Mouse (Mus musculus) spleen, postnatal 4 days (tissue): Measurements from ENCODE around the gene Ubr7.
A peak's percentile ranks its signal among the peaks of the same experiment; 100 is the strongest.

ENCODE experiments used
- DNase-seq, 2 experiments: peaks; one replicate each; pipeline ENCODE4 v3.0.0; 2022; ENCODE audit warnings: low spot score in 2 of 2

The Ubr7 gene

DNA sequence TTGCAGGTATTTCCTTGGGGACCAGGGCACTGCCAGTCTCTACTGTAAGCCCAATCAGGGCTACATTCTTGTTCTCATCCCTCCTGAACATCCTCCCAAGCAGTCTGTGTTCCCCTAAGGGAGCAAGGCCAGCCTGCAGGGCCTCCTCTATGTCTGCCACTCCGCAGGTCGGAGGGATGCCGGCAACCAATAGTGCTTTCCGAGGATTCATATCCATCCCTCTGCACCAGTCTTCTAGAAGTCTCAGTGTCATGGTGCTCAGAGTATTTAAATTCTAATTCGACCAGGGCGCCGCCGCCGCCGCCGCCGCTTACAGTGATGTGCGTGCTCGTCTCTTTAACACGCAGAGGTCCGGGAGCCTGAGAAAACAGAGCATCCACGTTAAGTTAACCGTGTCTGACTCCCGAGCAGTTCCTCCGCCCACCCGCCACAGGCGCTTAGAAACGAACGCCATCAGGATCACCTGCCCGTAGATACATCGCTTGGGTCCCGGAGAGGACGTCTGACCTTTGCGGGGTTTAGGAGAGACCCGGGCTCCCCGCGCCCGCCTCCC lies 14.7 kb upstream of the Ubr7 start:
- DNase-seq = no peak

- DNase-seq = peak; percentile 88 to 94
Measured at GRCm38 (mm10) chr12:102743589-102744574, 13.9 kb upstream of the Ubr7 start, which contains the start of the genes Moap1 and Tmem251. TSS of gene Moap1 (minus strand) at chr12:102743661. TSS of gene Tmem251 (plus strand) at chr12:102743762.

- DNase-seq = no peak
Measured at GRCm38 (mm10) chr12:102744839-102745238, 12.9 kb upstream of the Ubr7 start.

DNA sequence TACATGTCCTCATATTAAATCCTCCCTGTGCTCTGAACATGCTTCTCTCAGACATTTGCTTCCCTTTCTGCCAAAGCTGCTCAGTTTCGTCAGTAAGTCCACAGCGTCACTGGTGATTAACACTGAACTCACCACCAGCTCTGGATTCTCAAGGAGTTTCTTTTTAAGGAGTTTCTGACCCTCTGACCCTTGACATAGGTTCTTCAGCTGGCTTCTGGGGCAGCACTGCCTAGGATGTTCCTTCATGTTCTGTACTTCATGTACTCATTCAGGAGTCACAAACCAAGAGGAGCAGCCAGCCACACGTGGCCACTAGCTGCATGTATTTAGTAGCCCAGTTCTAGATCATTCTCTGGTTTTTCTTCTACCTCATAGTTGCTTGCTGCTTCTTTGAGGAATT lies 9.5 kb upstream of the Ubr7 start:
- DNase-seq = no peak

GRCm38 (mm10) chr12:102756304-102756703 lies 1.5 kb upstream of the Ubr7 start:
- DNase-seq = peak; percentile 67 to 78

DNA sequence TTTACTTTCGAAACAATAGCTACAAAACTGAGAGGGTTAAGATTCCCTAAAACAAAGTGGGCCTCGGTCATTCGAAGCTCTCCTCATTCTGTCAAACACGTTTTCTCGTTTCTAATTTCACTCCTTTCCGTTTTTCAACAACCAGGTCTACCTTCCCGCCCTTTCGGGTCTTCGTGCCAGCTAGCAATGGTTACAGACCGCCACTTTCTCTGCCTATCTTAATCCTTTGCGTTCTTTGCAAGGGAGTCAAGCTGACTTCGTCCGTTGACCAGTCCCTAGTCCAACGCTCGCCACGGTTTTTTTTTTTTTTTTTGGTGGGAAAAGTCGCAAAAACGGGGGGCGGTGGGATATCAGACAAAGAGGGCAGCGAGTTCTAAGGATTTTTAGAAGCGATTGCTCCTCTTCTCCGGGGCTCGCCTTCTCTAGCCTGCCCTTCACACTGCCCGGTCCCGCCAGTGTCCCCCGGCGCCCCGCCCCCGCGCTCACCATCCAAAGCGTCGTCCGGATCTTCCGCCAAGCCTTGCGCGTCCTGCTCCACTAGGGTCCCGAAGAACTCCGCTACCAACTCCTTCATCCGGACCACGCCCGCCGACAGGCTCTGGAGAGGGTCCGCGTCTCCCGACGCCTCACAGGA lies 595 bp upstream of the Ubr7 start:
- no peak for DNase-seq

GRCm38 (mm10) chr12:102758403-102758756 lies 613 bp downstream of the Ubr7 start, which contains the start of gene Gm20604:
TSS of gene Gm20604 (minus strand) at chr12:102758672.
- no peak for DNase-seq

DNA sequence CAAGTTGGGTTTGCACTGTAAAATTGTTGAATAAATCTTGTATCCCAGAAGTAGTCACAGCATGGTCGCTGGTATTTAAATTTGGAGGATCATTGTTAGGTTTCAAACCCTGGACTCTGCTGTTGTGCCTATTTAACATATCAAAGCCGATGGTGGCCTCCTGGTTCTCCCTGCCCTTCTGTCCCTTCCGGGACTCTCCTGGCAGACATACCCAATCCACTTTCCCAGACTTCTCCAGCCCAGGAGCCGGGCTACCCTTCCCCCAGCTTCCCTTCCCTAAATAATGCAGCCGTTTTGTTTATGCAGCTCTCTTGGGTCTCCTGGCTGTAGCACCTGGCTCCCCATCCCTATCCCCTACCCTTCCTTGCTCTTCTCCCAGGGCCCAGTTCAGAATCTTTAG lies 1.2 kb downstream of the Ubr7 start:
- DNase-seq = no peak

GRCm38 (mm10) chr12:102761668-102762067 lies 3.9 kb downstream of the Ubr7 start:
- no peak for DNase-seq

DNA sequence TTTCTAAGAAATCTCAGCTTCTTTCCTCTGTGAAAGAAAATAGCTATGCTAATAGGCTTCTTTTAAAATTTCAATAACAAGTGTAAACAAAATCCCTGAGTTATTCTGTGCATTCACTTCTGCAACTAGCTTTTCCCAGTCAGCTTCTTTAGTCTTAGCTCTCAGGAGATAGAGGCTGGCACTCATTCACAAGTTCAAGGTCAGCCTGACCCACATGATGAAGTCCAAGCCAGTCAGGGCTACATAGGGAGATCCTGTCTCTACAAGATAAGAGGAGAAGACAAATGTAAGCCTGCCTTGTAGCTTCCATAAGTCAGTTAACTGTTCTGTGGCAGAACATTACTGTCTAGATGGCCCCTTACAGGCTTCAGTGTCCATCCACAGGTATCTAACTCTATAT lies 5.9 kb downstream of the Ubr7 start:
- no peak for DNase-seq

DNA sequence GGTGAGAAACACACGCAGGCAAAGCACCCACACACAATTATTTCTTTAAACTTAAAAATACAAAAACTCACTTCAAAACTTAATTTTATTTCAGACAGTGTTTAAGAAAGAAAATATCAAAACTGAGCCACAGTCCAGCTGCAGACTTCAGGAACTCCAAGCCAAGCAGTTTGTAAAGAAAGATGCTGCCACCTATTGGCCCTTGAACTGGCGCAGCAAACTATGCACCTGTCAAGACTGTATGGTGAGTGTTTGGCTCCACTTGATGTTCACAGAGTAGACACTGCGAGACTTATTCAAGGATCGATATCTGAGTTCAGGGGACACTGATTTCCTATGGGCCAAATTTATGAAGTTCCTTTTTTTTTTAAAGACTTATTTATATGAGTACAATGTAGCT lies 11.2 kb downstream of the Ubr7 start:
- no peak for DNase-seq

DNA sequence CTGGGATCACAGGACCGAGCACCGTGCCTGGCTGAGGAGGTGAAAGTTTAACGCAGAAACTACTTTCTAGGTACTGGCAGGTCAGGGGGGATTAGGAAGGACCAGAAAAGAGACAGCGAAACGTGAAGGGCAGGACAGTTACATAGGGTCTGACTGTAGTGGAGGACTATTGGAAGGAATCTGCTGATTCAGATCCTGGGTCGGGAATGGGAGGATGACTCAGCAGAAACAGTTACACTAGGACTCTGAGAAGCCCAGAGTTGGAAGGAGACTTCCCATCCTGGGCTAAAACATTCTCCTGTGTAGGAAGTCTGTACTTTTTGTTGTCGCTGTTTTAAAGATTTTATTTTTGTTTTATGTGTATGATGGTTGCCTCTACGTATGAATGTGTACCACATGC lies 13.8 kb downstream of the Ubr7 start:
- no peak for DNase-seq

- no peak for DNase-seq
Measured at GRCm38 (mm10) chr12:102772676-102773075, 14.9 kb downstream of the Ubr7 start.

DNA sequence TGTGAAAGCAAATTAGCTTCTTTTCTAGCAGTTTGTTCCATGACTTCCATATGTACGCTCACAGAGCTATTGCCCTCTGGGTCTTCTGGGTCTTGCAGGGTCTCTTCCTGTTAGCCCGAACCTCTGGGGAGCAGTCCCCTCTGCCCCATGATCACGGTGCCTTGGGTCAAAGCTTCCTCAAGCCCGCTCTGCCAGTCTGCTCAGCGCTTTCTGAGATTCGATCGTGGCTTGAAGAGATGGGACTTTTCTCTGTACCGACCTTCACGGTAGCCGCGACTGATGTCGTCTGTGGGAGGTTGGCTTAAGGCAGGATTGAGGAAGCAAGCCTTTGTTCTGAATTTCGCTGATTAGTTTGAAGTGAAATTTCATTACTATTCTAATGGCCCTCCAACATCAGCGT lies 18.3 kb downstream of the Ubr7 start:
- DNase-seq = peak in 1 of 2 experiments; percentile 53

GRCm38 (mm10) chr12:102778151-102778550 lies 20.4 kb downstream of the Ubr7 start:
- DNase-seq = peak in 1 of 2 experiments; percentile 35

GRCm38 (mm10) chr12:102779452-102779851 lies 21.7 kb downstream of the Ubr7 start:
- peak in 1 of 2 experiments; percentile 46 for DNase-seq

- DNase-seq = no peak
Measured at GRCm38 (mm10) chr12:102782841-102783240, 25.1 kb downstream of the Ubr7 start.

- no peak for DNase-seq
Measured at GRCm38 (mm10) chr12:102784899-102785592, 27.3 kb downstream of the Ubr7 start.

DNA sequence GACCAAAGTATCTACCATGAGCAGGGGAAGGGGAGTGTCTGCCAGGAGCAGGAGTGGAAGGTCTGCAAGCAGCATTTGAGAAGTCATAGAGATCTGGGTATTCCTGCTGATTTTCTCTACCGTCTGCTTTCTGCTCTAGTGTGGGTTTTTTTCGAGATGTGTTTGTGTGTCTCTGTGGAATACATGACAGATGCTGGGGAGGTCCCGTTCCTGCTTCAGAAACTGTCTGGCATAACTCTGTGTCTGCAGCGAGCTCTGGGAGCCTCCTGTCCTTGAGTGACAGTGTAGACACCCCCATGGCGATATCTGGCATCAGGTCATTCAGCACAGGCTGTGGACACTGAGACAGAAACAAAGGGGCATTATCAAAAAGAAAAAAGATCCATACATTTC lies 27.8 kb downstream of the Ubr7 start:
- no peak for DNase-seq

- DNase-seq = no peak
Measured at GRCm38 (mm10) chr12:102787927-102788326, 30.2 kb downstream of the Ubr7 start.

- no peak for DNase-seq
Measured at GRCm38 (mm10) chr12:102799528-102799927, 41.8 kb downstream of the Ubr7 start.

DNA sequence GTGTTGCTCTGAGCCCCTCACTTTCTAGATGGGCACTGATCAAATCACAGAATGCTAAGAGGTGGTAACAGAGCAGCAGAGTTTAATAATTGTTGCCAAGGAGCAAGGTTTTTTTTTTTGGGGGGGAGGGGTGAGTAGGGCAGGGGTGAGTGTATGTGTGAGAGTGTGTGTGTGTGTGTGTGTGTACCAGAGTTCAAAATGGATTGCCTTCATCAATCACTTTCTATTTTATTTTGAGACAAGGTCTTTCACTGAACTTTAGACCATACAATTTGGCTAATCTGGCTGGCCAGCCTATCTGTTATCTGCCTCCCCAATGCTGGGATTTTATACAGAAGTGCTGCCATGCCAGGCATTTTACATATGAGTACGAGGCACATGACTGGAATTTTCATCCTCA lies 57.1 kb downstream of the Ubr7 start:
- no peak for DNase-seq
